Mouse (Mus musculus): Measurements from ENCODE around the gene Mpv17l2.

Gene Mpv17l2

GRCm38 (mm10) chr8:70760775-70761406 is at the start of gene Mpv17l2:
Gene Mpv17l2, minus strand, starts transcription at chr8:70760946.
- DNase-seq (ENCODE audit: low read depth), result peak; percentile 99

GRCm38 (mm10) chr8:70808955-70809701 is 48.4 kb upstream of the Mpv17l2 start:
- DNase-seq (ENCODE audit: low read depth), result no peak

GRCm38 (mm10) chr8:70808239-70808638 is 47.5 kb upstream of the Mpv17l2 start, which contains the start of gene Il12rb1:
Gene Il12rb1, plus strand, starts transcription at chr8:70808449.
- DNase-seq (ENCODE audit: low read depth), result no peak

- no peak for DNase-seq (ENCODE audit: low read depth)
Observed at GRCm38 (mm10) chr8:70807304-70807703, 46.6 kb upstream of the Mpv17l2 start.

- no peak for DNase-seq (ENCODE audit: low read depth)
Observed at GRCm38 (mm10) chr8:70806541-70806940, 45.8 kb upstream of the Mpv17l2 start.

- peak; percentile 69 for DNase-seq (ENCODE audit: low read depth)
Observed at GRCm38 (mm10) chr8:70804481-70805206, 43.9 kb upstream of the Mpv17l2 start, which contains the start of gene Mast3. Gene Mast3, minus strand, starts transcription at chr8:70805054.

- no peak for DNase-seq (ENCODE audit: low read depth)
Observed at GRCm38 (mm10) chr8:70803761-70804480, 43.2 kb upstream of the Mpv17l2 start.

GRCm38 (mm10) chr8:70802786-70803510 is 42.2 kb upstream of the Mpv17l2 start:
- no peak for DNase-seq (ENCODE audit: low read depth)

- DNase-seq (ENCODE audit: low read depth), result no peak
Observed at GRCm38 (mm10) chr8:70801830-70802229, 41.1 kb upstream of the Mpv17l2 start.

GRCm38 (mm10) chr8:70801156-70801555 is 40.4 kb upstream of the Mpv17l2 start:
- no peak for DNase-seq (ENCODE audit: low read depth)

GRCm38 (mm10) chr8:70800648-70801047 is 39.9 kb upstream of the Mpv17l2 start:
- DNase-seq (ENCODE audit: low read depth), result no peak

GRCm38 (mm10) chr8:70798281-70798680 is 37.5 kb upstream of the Mpv17l2 start:
- DNase-seq (ENCODE audit: low read depth), result no peak

- DNase-seq (ENCODE audit: low read depth), result peak; percentile 93
Observed at GRCm38 (mm10) chr8:70797081-70798070, 36.6 kb upstream of the Mpv17l2 start.

GRCm38 (mm10) chr8:70796403-70797080 is 35.8 kb upstream of the Mpv17l2 start:
- DNase-seq (ENCODE audit: low read depth), result no peak

- no peak for DNase-seq (ENCODE audit: low read depth)
Observed at GRCm38 (mm10) chr8:70795370-70795769, 34.6 kb upstream of the Mpv17l2 start.

GRCm38 (mm10) chr8:70794215-70794614 is 33.5 kb upstream of the Mpv17l2 start:
- no peak for DNase-seq (ENCODE audit: low read depth)

GRCm38 (mm10) chr8:70792700-70793099 is 32.0 kb upstream of the Mpv17l2 start:
- peak; percentile 53 for DNase-seq (ENCODE audit: low read depth)

GRCm38 (mm10) chr8:70791975-70792691 is 31.4 kb upstream of the Mpv17l2 start:
- DNase-seq (ENCODE audit: low read depth), result peak; percentile 91

- DNase-seq (ENCODE audit: low read depth), result no peak
Observed at GRCm38 (mm10) chr8:70791294-70791701, 30.6 kb upstream of the Mpv17l2 start.

Data from c-Kit-positive CD71-positive TER-119-negative erythroid progenitor cells, embryonic 14.5 days (primary cell).